Mouse (Mus musculus) hindlimb bud, embryonic 11.5 days (tissue): ENCODE measurements around the gene 4930451I11Rik.

Source experiments
- DNase-seq: peaks from one replicate; pipeline ENCODE4 v3.0.0-alpha.2; 2012; ENCODE audit warnings: low read depth, low spot score; ENCODE audit errors: extremely low spot score

4930451I11Rik gene

GRCm38 (mm10) chr7:126831539-126831938 lies at the start of gene 4930451I11Rik:
Gene 4930451I11Rik, minus strand, starts transcription at chr7:126831639.
- DNase-seq, result no peak

- no peak for DNase-seq
Observed at GRCm38 (mm10) chr7:126881040-126881439, 49.6 kb upstream of the 4930451I11Rik start.

GRCm38 (mm10) chr7:126877239-126877638 lies 45.8 kb upstream of the 4930451I11Rik start:
- no peak for DNase-seq

DNA sequence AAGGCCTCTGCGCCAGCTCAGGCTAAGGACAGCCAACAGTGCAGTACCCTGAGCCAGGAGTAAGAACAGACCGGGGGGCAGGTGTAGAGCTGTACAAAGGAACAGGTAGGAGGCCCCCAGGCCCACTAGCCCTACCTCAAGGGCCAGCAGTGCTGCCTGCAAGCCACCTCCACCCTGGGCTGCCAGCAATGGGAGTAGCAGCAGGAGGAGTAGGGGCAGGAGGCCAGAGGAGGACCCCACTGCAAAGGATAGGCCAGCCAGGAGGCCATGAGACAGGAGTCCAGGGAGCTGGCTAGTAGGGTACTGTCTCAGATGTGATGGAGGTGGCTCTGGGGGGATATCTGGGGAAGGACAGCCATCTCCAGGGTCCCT lies 39.1 kb upstream of the 4930451I11Rik start:
- no peak for DNase-seq

DNA sequence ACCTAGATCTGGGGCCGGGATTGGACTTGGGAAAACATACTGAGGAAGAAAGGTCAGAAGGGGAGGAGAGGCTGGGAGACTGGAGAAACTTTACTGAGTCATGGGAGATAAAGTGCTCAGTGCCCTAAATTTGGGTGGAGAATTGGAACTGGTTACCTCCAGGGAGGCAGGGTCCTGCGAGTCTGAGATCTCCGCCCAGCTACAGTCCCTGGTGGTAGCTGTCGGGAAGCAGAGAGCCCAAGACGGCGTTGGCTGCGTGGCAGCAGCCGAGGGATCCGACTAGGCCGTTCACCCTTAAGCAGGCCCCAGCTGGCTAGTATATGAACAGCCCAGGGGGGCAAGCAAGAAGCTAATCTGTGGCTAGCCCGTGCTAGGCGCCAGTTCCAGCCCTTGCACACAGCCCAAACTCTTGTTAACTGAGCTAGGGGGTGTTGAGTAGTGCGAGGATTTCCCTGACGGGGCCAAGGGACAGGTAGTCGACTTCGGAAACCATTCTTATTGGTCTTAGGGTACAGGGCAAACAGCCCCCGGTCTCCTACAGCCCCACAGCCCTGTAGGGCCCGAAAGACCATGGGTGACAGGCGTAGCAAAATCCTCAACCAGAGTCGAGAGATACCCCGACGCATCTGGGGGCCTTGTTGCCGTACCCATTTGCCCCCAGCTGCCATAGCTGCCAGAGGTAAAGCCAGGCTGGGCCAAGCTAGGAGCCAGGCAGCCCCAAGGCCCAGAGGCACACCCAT lies 38.5 kb upstream of the 4930451I11Rik start:
- no peak for DNase-seq

- no peak for DNase-seq
Observed at GRCm38 (mm10) chr7:126868003-126868402, 36.6 kb upstream of the 4930451I11Rik start.

GRCm38 (mm10) chr7:126867534-126867933 lies 36.1 kb upstream of the 4930451I11Rik start:
- DNase-seq, result no peak

DNA sequence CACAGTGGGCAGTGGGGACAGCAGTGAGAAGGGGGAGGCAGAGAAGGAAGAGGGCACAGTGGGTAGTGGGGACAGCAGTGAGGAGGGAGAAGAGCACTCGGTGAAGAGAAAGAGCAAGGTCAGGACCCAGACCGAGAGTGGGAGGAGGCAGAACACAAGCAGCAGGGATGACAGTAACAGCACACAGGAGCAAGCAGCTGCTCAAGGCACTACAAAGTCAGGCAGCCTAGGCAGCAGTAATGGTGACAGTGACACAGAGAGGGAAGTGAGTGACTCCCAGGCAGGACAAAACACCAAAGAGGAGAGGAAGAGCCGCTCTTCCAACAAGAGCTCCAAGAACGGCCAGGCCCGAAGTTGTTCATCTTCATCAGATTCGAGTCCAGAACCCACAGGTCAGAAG lies 32.4 kb upstream of the 4930451I11Rik start:
- no peak for DNase-seq

DNA sequence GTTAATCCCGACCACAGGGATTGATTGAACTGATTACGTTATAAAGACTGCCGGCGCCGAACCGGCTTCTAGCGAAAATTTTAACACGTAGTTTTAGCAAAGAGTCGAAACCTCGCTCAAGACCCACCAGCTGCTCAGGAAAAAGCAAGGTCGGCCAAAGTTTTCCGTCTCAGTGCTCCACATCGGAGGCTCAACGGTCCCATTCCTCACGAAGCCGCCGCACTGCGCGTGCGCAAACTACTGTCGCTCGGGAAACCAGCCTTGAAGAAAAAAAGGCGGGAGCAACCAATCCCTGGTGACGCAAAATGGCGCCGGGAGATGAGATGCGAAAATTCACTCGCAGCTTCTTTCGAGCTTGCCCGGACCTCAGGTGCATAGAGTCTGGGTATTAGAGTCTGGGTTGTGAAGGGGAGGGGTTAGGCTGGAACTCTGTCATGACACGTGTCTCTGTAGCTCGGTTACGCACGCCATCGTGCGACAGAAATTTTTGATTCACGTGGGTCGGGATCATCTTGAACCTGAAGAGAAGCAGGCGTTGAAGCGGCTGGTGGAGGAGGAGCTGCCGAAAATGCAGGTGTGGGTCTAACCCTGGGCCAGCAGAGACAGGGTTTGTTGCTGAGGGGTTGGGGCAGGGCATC lies 30.8 kb upstream of the 4930451I11Rik start, which contains the start of gene Ino80e:
Gene Ino80e (minus strand): TSS at position 231 of the 638 bp plus-strand sequence.
- DNase-seq, result peak; percentile 96

DNA sequence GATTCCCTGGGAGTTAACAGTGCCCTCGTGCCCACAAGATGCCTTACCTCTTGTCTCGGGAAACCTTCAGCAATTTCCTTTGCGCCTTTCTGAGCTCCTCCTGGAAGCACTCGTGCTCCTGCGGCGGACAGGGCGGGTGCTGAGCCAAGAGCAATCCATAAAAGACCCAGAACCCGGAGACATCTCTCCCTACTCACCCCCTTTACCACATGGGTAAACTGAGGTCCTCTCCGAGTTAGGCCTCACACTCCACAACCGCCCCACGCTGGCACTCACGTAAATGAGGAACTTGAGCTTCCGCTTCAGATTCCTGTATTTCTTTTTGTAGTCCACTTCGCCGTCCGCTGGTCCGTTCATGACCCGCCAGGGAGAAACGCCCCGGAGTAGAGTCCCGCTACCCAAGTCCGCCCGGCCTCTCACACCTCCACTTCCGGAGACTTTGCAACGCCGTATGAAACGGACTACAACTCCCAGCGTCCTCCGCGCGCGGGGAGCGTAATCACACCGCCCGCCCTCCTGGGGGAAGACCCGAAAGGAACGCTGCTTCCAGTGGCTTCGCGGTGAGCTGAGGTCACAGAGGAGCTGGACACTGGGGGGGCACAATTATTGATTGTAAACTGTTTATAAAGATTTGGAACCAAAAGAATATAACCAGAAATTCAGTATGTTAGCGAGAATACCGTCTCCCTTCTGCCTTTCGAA lies 30.1 kb upstream of the 4930451I11Rik start, which contains the start of gene Hirip3:
Gene Hirip3 (plus strand): TSS at position 544 of the 702 bp plus-strand sequence.
- DNase-seq, result peak; percentile 83

DNA sequence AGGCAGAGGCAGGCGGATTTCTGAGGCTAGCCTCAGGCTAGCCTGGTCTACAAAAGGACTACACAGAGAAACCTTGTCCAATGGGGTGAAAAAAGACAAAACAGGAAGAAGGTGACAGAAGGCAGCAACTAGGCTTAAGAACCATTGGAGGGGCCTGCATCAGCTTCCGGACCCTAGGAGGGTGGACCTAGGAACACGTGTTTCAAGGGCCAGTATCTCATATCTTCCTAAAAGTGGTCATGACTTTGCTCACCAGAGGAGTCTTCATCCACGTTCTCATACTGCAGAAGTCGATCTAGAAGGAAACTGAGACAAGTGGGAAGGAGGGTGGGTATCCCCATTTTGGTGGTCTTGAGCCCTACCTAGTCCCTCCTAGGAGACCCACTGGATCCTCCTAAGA lies 29.5 kb upstream of the 4930451I11Rik start:
- no peak for DNase-seq

GRCm38 (mm10) chr7:126856741-126857420 lies 25.4 kb upstream of the 4930451I11Rik start:
- DNase-seq, result no peak

DNA sequence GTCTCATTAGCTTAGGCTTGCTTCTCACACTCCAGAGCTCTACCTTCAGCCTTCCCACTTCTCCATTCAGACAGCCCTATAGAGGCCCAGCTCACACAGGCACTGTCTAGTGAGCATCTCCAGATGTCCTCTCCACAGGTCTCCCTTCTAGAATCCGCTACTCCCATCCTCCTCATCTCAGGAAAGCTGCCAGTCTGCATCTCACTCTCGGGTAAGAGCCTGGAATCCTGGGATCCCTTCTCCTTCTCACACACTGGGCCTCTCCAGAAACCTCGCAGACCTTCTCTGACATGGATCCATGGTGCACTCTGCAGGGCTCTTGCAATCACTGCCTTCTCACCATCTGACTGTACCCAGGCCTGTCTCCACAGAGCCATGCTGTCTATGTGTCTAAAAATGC lies 24.2 kb upstream of the 4930451I11Rik start:
- no peak for DNase-seq

DNA sequence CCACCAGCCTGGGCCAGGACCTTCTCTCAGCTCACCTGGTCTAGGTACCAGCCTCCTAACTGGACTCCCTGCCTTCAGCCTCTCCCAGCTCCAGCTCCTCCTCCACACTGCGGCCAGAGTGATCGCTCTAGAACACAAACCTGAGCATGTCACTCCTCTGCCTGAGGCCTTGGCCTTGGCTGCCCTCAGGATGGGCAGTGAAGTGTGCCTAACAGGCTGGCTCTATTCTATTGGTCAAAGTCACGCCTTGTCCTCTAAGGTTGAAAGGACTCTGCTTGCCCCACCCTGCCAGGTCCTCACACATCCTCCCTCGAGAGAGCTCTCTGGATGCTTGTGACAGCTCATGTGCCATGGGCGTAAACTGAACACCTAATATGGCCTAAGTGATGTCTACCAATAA lies 22.0 kb upstream of the 4930451I11Rik start:
- DNase-seq, result no peak

- DNase-seq, result no peak
Observed at GRCm38 (mm10) chr7:126851192-126851591, 19.8 kb upstream of the 4930451I11Rik start.

GRCm38 (mm10) chr7:126850161-126850560 lies 18.7 kb upstream of the 4930451I11Rik start:
- DNase-seq, result no peak

- no peak for DNase-seq
Observed at GRCm38 (mm10) chr7:126848794-126849193, 17.4 kb upstream of the 4930451I11Rik start.

DNA sequence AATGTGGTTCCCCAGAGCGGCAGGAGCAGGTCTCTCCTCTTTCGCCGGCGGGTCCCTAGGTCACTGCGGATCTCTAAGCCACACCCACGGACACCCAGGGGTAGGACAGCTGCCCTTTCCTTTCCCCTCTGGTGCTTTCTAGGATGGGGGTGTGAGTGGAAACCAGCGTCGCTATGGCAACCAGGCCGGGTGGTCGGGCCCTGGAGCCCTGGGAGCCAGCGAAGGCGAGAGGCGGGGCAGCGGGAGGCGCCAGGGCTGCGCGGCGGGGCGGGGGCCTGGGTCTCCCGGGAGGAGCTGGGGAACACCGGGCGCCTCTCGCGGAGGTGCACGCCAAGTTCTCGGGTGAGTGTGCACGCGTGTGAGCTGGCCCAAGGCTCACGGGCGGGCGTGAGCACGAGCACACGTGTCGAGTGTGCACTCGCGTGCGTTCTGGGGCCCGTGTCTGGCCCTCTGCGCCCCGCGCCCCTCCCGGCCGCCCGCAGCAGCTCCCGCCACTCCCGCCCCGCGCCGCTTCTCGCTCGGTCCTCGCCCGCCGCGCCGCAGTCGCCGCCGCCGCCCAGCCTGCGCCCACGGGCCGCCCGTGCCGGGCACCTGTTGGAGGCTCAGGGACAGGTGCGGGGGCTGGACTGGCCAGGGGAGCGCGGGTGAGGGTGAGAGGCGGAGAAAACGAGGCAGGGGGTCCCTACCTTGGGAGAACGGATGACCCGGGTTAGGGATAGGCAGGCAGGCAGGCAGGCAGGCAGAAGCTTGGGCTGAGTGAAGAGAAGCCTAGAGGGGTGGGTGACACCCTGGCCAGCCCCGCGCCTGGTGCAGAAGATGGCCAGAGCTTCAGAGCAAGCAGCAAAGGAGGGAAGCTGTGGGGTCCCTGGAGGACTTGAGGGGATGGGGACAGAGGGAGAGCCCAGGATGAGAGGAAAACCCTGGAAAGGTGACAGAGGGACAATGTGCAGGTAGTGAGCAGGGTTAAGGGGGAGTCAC lies 16.3 kb upstream of the 4930451I11Rik start:
- no peak for DNase-seq

GRCm38 (mm10) chr7:126847116-126847420 lies 15.6 kb upstream of the 4930451I11Rik start, which contains the start of gene Doc2a:
Gene Doc2a, plus strand, starts transcription at chr7:126847416.
- no peak for DNase-seq

GRCm38 (mm10) chr7:126845516-126845915 lies 14.1 kb upstream of the 4930451I11Rik start:
- no peak for DNase-seq
